Mouse (Mus musculus): ENCODE results near the gene Cenpj.

Gene Cenpj

GRCm38 (mm10) chr14:56575416-56575815 lies at the start of gene Cenpj, which contains the start of gene Parp4:
TSS of gene Cenpj (minus strand) at chr14:56575425.
TSS of gene Parp4 (plus strand) at chr14:56575619.
- peak; percentile 92 for DNase-seq (ENCODE audit: low spot score)

GRCm38 (mm10) chr14:56620425-56620824 lies 45.2 kb upstream of the Cenpj start:
- DNase-seq (ENCODE audit: low spot score) = no peak

- no peak for DNase-seq (ENCODE audit: low spot score)
These were observed 42.2 kb upstream of the Cenpj start for GRCm38 (mm10) chr14:56617470-56617869.

GRCm38 (mm10) chr14:56613212-56613611 lies 38.0 kb upstream of the Cenpj start:
- DNase-seq (ENCODE audit: low spot score) = no peak

GRCm38 (mm10) chr14:56605136-56605535 lies 29.9 kb upstream of the Cenpj start:
- DNase-seq (ENCODE audit: low spot score) = no peak

GRCm38 (mm10) chr14:56604438-56604837 lies 29.2 kb upstream of the Cenpj start:
- no peak for DNase-seq (ENCODE audit: low spot score)

- DNase-seq (ENCODE audit: low spot score) = no peak
These were observed 26.8 kb upstream of the Cenpj start for GRCm38 (mm10) chr14:56602069-56602468.

- peak; percentile 15 for DNase-seq (ENCODE audit: low spot score)
These were observed 23.5 kb upstream of the Cenpj start for GRCm38 (mm10) chr14:56598759-56599158.

GRCm38 (mm10) chr14:56594811-56595210 lies 19.6 kb upstream of the Cenpj start:
- no peak for DNase-seq (ENCODE audit: low spot score)

- no peak for DNase-seq (ENCODE audit: low spot score)
These were observed 17.0 kb upstream of the Cenpj start for GRCm38 (mm10) chr14:56592191-56592590.

- no peak for DNase-seq (ENCODE audit: low spot score)
These were observed 7.1 kb upstream of the Cenpj start for GRCm38 (mm10) chr14:56582294-56582693.

GRCm38 (mm10) chr14:56581117-56581516 lies 5.9 kb upstream of the Cenpj start:
- no peak for DNase-seq (ENCODE audit: low spot score)

- no peak for DNase-seq (ENCODE audit: low spot score)
These were observed 3.8 kb upstream of the Cenpj start for GRCm38 (mm10) chr14:56579011-56579410.

GRCm38 (mm10) chr14:56575969-56576901 lies 1.0 kb upstream of the Cenpj start:
- DNase-seq (ENCODE audit: low spot score) = no peak

- DNase-seq (ENCODE audit: low spot score) = no peak
These were observed 2.7 kb downstream of the Cenpj start for GRCm38 (mm10) chr14:56572546-56572945.

- peak; percentile 97 for DNase-seq (ENCODE audit: low spot score)
These were observed 3.7 kb downstream of the Cenpj start for GRCm38 (mm10) chr14:56571310-56572093.

GRCm38 (mm10) chr14:56569041-56569440 lies 6.2 kb downstream of the Cenpj start:
- no peak for DNase-seq (ENCODE audit: low spot score)

GRCm38 (mm10) chr14:56567476-56567875 lies 7.7 kb downstream of the Cenpj start:
- no peak for DNase-seq (ENCODE audit: low spot score)

GRCm38 (mm10) chr14:56559134-56559533 lies 16.1 kb downstream of the Cenpj start:
- DNase-seq (ENCODE audit: low spot score) = no peak

GRCm38 (mm10) chr14:56554716-56555115 lies 20.5 kb downstream of the Cenpj start:
- DNase-seq (ENCODE audit: low spot score) = no peak

GRCm38 (mm10) chr14:56553331-56553730 lies 21.9 kb downstream of the Cenpj start:
- no peak for DNase-seq (ENCODE audit: low spot score)

- DNase-seq (ENCODE audit: low spot score) = no peak
These were observed 22.3 kb downstream of the Cenpj start for GRCm38 (mm10) chr14:56552924-56553323.

GRCm38 (mm10) chr14:56550960-56551359 lies 24.3 kb downstream of the Cenpj start:
- DNase-seq (ENCODE audit: low spot score) = no peak

All from MN1 (cell line).